Mouse (Mus musculus) megakaryocyte progenitor cell, adult 5-6 weeks (primary cell): ENCODE measurements around the gene Slc6a20a. TPM values are rescaled to one million over a fixed set of nuclear protein-coding genes. Genes with fewer than 3 reads are reported as not detected.
"Not testable (repeated sequence)": the region's sequence is repeated elsewhere in the genome, so short reads cannot be mapped to it uniquely, and the experiment has no call there.

ENCODE experiments used
- ATAC-seq: replicated peaks from 2 replicates; pipeline ENCODE4 v1.8.0; 2016; ENCODE audit warnings: mild to moderate bottlenecking, moderate TSS enrichment, inconsistent platforms; ENCODE audit not compliant: poor library complexity
- total RNA-seq, 2 experiments: library from RNA; stranded (forward) in 1 of 2; stranded (reverse) in 1 of 2; fragments of 157-497, 149-512 nt in 1 of 2; fragments of 200-1000 nt in 1 of 2; gene quantifications; 2 replicates each; pipeline versions ENCODE4 v1.2.3 to v1.2.4; 2015 to 2017

Gene Slc6a20a
- total RNA-seq (2015) (0.32 and 1.1 TPM in 2 replicates), total RNA-seq (2017) (1.8 TPM in 1 of 2 replicates, not detected in the other)

- ATAC-seq: peak; percentile 69
Measured at GRCm38 (mm10) chr9:123678327-123679105, at the start of gene Slc6a20a, which contains the start of gene Ccr9. Slc6a20a (minus strand) TSS chr9:123678885. Ccr9 (plus strand) TSS chr9:123678439.

DNA sequence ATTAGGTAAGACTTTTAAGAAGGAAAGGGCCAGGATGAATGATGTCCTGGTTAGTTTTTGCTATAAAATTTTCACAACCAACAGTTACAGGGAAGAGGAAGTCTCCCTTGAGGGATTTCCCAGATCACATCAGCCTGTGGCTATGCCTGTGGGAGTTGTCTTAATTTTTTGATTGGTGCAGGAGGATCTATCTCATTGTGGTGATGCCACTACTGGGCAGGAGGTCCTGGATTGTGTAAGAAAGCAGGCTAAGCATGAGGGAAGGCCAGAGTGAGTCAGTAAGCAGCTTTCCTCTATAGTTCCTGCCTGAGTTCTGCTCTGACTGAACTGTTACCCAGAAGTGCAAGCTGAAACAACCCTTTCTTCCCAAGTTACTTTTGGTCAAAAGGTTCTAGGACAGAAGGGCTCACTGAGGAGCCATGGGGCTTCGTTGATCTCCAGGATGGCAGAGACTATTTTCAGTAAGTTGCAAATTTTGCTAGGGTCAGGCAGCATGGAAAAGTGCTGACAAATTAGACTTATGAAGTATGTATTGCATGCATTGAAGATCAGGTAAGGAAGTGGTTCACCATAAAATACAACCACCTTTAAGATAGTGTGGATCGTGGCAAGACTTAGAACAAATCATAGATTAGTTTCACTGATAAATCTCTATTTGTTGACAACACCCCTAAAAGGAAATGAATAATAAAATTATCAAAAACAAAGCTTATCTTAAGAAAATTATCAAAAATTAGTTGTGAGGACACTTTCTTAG, 44.2 kb upstream of the Slc6a20a start:
- peak; percentile 65 for ATAC-seq

- peak; percentile 99 for ATAC-seq
Measured at GRCm38 (mm10) chr9:123717186-123718008, 38.7 kb upstream of the Slc6a20a start, which contains the start of gene Lztfl1. Lztfl1 (minus strand) TSS chr9:123717697.

GRCm38 (mm10) chr9:123716301-123716700, 37.6 kb upstream of the Slc6a20a start:
- no peak for ATAC-seq

GRCm38 (mm10) chr9:123713111-123713510, 34.4 kb upstream of the Slc6a20a start:
- ATAC-seq: no peak

- ATAC-seq: 0 out of 2 replicates have a peak, but pooled peaks have one; percentile 37
Measured at GRCm38 (mm10) chr9:123709226-123709625, 30.5 kb upstream of the Slc6a20a start.

DNA sequence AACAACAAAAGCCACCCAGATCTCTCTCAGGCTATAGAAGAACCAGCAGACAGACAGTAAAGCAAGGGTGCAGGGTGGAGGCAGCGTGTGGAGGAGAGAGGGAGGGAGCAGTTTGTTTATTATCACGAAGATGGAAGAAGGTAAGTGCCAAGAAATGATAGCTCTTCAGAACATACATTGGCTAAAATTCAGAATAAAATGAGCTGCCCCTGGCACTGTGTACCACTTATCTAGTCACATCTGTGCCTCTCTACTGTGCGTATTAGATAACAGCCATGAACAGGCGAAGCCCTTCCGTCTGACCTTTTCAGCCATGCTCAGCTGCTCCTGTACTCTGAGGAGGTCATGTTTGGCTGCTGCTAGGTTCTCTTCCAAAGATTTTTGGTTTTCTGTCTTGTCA, 23.1 kb upstream of the Slc6a20a start:
- peak; percentile 99 for ATAC-seq

GRCm38 (mm10) chr9:123695634-123696302, 17.1 kb upstream of the Slc6a20a start:
- ATAC-seq: no peak

- peak; percentile 74 for ATAC-seq
Measured at GRCm38 (mm10) chr9:123688227-123688626, 9.5 kb upstream of the Slc6a20a start.

DNA sequence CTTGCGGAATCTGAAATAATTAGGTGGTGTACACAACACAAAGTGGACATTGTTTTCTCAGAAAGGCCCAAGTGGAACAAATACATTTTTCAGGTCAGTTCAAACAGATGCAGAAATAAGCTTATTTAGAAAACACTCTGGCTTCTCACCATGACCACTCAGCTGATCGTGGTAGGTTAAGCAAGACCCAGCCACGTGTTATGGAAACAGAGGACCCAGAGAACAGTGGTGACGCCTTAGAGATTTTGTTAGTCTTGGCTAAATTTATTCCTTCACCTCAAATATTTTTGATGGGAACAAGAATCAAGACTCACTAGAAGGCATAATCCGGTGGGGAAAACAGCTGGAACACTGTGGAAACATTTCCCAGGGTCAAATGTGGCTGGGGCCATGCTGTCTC, 7.5 kb upstream of the Slc6a20a start:
- ATAC-seq: no peak

DNA sequence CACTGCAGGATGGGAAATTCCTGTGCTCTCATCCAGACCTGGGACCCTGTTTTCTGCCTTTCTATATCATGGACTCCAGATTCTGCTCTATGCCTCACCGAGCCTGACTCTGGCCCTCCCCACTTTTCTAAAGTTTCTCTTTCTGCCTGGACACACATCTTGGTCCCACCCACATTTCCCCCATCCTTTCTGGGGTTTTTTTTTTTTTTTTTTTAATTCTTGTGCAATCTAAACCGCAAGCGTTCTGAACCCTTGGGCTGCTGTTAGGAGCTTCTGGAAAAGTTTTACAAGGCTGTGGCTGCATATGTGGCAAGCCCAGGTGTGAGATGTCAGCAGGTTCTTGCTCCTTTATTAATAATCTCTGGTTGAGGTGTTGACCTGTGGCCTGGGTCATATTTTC, 5.0 kb upstream of the Slc6a20a start:
- ATAC-seq: peak; percentile 63

GRCm38 (mm10) chr9:123679198-123679597, 513 bp upstream of the Slc6a20a start:
- no peak for ATAC-seq

- ATAC-seq: peak; percentile 93
Measured at GRCm38 (mm10) chr9:123665645-123666044, 13.0 kb downstream of the Slc6a20a start.

- not testable (repeated sequence) for ATAC-seq
Measured at GRCm38 (mm10) chr9:123659986-123660676, 18.6 kb downstream of the Slc6a20a start.

GRCm38 (mm10) chr9:123658981-123659380, 19.7 kb downstream of the Slc6a20a start:
- ATAC-seq: peak; percentile 77

DNA sequence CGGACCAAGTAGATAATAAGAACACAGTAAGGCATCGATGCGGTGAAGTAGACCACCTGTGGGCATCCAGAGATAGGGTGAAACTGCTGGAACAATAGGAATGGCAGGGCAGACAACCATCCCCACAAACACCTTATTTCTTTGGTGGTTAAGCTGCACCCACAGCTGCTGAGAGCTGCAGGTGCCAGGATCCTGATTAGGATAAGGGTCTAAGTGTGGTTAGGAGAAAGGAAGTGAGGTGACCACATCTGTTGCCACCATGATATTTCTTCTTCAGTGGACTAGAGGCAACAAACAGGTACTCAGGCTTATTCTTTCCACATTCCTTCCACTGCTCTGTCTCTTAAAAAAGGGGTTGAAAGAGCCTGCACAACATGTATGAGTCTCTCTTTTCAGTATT, 21.2 kb downstream of the Slc6a20a start:
- peak; percentile 81 for ATAC-seq

GRCm38 (mm10) chr9:123651369-123651768, 27.3 kb downstream of the Slc6a20a start:
- ATAC-seq: no peak

DNA sequence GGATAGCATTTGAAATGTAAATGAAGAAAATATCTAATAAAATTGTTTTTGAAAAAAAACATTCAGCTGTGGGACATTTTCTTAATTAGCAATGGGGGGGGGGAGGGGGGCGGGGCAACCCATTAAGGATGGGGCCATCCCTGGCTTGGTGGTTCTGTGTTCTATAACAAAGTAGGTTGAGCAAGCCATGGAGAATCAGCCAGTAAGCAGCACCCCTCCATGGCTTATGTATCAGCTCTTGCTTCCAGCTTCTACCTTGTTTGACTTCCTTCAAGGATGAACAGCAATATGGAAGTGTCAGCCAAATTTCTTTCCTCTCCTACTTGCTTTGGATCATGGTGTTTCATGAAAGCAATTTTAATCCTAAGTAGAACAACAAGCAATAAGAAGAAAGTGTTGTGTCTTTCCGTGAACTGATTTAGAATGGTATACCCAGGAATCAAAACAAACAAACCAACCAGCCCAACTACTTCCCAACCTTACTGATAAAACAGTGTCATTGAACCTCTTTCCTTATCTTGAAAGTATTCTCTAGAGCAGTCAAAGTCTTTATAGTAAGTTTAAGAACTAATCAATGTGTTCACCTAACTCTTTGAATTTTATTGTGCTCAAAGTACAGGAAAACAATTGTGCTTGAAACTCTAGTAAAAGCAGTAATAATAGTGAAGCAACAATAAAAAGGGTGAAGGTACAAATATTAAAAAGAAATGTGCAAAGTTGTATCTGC, 28.7 kb downstream of the Slc6a20a start:
- ATAC-seq: no peak

DNA sequence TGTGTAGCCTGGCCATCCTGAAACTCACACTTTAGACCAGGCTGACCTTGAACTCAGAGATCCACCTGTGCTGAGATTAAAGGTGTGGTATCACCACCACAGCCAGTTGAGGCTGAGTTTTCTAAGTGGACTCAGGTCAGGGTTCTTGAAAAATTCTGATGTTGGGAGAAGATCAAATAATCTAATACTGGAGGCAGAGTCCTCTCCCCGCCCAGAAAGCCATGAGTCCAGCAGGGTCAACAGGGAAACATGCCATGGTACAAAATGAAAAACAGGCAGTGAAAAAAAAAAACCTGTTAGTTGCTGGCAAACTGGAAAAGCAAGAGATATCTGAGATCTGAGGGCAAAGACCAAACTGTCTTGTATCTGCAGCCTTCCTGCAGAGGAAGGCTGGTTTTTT, 38.6 kb downstream of the Slc6a20a start:
- ATAC-seq: no peak
